Mouse (Mus musculus): ENCODE data around the gene Gm10563. TPM values are rescaled to one million over a fixed set of nuclear protein-coding genes. Genes with fewer than 3 reads are reported as not detected.
"Not testable (repeated sequence)": the region's sequence is repeated elsewhere in the genome, so short reads cannot be mapped to it uniquely, and the experiment has no call there.

The Gm10563 gene
- polyA plus RNA-seq (2016; fragmentation: Nextera tagmentation; extraction: Ambion mirVana): not detected in 2 replicates

- H3K36me3 ChIP-seq: peaks cover 97% of the 10 kb centered on the region
- H3K9me3 ChIP-seq (replicated peaks); H3K27me3 ChIP-seq (replicated peaks); H3K27ac ChIP-seq; ATAC-seq; H3K9ac ChIP-seq; H3K4me2 ChIP-seq; H3K4me1 ChIP-seq; H3K4me3 ChIP-seq: not testable (repeated sequence)
- WGBS (ENCODE audit: insufficient replicate concordance): 86% methylated on average over 2 of the region's 2 CpGs
These were observed at the start of gene Gm10563 for GRCm38 (mm10) chr4:155645308-155645707. TSS of gene Gm10563 (minus strand) at chr4:155645408.

DNA sequence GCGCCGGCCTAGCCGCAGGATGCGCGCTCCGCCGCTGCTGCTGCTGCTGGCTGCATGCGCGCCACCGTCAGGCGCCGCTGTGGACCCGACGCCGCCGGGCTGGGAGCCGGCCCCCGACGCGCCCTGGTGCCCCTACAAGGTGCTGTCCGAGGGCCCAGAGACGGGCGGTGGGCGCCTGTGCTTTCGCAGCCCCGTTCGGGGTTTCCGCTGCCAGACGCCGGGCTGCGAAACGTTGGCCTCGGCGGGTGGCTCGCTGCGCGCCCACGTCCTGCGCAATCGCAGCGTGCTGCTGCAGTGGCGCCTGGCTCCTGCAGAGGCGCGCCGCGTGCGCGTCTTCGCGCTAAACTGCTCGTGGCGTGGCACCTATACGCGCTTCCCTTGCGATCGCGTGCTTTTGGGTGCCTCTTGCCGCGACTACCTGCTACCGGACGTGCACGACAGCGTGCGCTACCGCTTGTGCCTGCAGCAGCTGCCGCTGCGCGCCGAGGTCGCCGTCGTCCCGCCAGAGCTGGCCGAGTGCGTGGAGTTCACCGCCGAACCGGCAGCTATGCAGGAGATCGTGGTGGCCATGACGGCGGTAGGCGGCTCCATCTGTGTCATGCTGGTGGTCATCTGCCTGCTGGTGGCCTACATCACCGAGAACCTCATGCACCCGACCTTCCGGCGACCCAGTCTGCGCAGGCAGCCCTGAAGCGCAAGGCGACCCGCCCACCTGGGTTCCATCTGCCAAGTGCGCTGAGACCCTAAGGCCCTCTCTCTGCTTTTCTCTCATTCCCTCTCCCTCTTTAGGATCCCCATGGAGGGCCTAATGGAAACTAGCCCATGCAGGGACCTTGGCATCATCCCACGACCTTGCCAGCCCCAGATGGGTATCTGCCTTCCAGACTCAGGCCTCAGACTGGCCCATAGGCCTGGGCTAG lies 49.5 kb upstream of the Gm10563 start:
- H3K4me2 ChIP-seq: peak overlapping the region; percentile 82
- peaks cover 70% of the 10 kb centered on the region for H3K27me3 ChIP-seq (replicated peaks)
- H3K4me3 ChIP-seq: peak overlapping the region; percentile 61
- peak overlapping the region; percentile 58; the same call in 1 of the 2 replicates for H3K9ac ChIP-seq
- 0 out of 2 replicates have a peak overlapping the region, but pooled peaks have one; percentile 20 for H3K27ac ChIP-seq
- ATAC-seq: peak; percentile 21; the same call in 1 of the 2 replicates
- H3K4me1 ChIP-seq: peaks cover 9% of the 10 kb centered on the region
- no peaks in the 10 kb centered on the region for H3K36me3 ChIP-seq
- 1% methylated on average over 92 of the region's 92 CpGs for WGBS (ENCODE audit: insufficient replicate concordance)
- no peaks in the 10 kb centered on the region for H3K9me3 ChIP-seq (replicated peaks)

- Histone ChIP-seq H3K36me3 (no peaks in the 10 kb centered on the region), H3K4me1 (peaks cover 9% of the 10 kb centered on the region), H3K27ac (0 out of 2 replicates have a peak within 1 kb of the TSS, but pooled peaks have one; percentile 20), H3K9me3 (replicated peaks) (no peaks in the 10 kb centered on the region), H3K4me3 (peak within 1 kb of the TSS; percentile 61), H3K4me2 (peak within 1 kb of the TSS; percentile 82), H3K9ac (peak within 1 kb of the TSS; percentile 58; the same call in 1 of the 2 replicates), H3K27me3 (replicated peaks) (peaks cover 70% of the 10 kb centered on the region)
- 1% methylated on average over 39 of the region's 47 CpGs for WGBS (ENCODE audit: insufficient replicate concordance)
- ATAC-seq: peak; percentile 41; the same call in 1 of the 2 replicates
These were observed 48.9 kb upstream of the Gm10563 start, which contains the start of gene Fndc10 for GRCm38 (mm10) chr4:155694111-155694481. TSS of gene Fndc10 (plus strand) at chr4:155694342.

DNA sequence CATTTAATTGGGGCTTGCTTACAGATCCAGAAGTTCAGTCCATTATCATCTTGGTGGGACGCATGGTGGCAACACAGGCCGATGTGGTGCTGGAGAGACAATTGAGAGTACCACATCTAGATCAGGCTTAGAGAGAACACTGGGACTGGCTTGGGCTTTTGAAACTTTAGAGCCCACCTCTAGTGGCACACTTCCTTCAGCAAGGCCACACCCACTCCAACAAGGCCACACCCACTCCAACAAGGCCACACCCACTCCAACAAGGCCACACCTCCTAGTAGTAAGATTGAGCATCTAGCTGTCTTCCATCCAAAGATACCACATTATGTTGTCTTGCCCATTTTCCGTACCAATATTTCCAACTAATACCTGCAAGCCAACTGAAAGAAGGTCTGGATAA lies 47.2 kb upstream of the Gm10563 start:
- Histone ChIP-seq H3K9ac (no peak overlapping the region), H3K27ac (no peak overlapping the region), H3K27me3 (replicated peaks) (peaks cover 70% of the 10 kb centered on the region), H3K9me3 (replicated peaks) (no peaks in the 10 kb centered on the region), H3K4me3 (no peak overlapping the region), H3K4me2 (no peak overlapping the region), H3K36me3 (no peaks in the 10 kb centered on the region), H3K4me1 (peaks cover 9% of the 10 kb centered on the region)
- WGBS (ENCODE audit: insufficient replicate concordance): 84% methylated on average over 3 of the region's 3 CpGs
- no peak for ATAC-seq

DNA sequence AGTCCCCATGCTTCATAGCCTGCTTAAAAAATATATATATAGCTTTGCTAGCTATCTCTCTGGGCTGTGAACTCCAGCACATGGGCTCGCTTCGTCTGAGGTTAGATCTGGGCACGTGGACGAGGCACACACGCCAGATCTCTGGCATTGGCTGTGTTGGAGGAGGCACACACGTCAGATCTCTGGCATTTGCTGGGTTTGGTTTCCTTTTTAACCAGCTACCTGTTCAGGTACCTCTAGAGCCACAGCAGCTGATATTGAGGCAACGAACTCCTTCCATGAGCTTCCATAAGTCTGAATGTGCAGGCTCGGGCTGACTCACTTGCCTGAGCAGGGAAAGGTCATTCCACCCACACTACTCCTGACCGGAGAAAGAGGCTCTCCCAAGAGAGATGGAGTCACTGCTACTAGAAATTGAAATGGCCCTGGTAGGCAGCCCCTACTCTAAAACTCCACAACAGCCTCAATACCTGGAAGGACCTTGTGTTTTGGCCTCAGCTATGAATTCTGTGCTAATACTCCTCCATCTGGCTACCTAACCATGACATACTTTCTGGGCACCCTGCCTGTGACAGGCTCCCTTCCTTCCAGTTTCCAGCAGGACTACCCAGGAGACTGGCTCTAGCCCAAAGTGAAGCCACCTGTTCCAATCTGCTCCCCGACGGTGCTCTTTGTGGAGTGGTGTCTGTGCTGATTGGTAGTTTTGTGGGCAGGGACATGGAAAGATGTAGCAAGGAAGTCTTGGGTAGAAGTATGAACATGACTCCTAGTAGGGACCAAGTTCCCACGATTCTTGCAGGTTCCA lies 45.6 kb upstream of the Gm10563 start:
- H3K36me3 ChIP-seq: no peaks in the 10 kb centered on the region
- WGBS (ENCODE audit: insufficient replicate concordance): 66% methylated on average over 12 of the region's 12 CpGs
- no peak overlapping the region for H3K27ac ChIP-seq
- H3K27me3 ChIP-seq (replicated peaks): peaks cover 61% of the 10 kb centered on the region
- ATAC-seq: no peak
- peaks cover 9% of the 10 kb centered on the region for H3K4me1 ChIP-seq
- no peak overlapping the region for H3K4me2 ChIP-seq
- no peak overlapping the region for H3K9ac ChIP-seq
- H3K9me3 ChIP-seq (replicated peaks): no peaks in the 10 kb centered on the region
- no peak overlapping the region for H3K4me3 ChIP-seq

GRCm38 (mm10) chr4:155687764-155688163 lies 42.6 kb upstream of the Gm10563 start:
- not testable (repeated sequence) for H3K4me3 ChIP-seq; H3K36me3 ChIP-seq; H3K4me2 ChIP-seq; H3K4me1 ChIP-seq; H3K9me3 ChIP-seq (replicated peaks); H3K9ac ChIP-seq; H3K27ac ChIP-seq; ATAC-seq
- peaks cover 36% of the 10 kb centered on the region for H3K27me3 ChIP-seq (replicated peaks)
- 76% methylated on average over 4 of the region's 4 CpGs for WGBS (ENCODE audit: insufficient replicate concordance)

DNA sequence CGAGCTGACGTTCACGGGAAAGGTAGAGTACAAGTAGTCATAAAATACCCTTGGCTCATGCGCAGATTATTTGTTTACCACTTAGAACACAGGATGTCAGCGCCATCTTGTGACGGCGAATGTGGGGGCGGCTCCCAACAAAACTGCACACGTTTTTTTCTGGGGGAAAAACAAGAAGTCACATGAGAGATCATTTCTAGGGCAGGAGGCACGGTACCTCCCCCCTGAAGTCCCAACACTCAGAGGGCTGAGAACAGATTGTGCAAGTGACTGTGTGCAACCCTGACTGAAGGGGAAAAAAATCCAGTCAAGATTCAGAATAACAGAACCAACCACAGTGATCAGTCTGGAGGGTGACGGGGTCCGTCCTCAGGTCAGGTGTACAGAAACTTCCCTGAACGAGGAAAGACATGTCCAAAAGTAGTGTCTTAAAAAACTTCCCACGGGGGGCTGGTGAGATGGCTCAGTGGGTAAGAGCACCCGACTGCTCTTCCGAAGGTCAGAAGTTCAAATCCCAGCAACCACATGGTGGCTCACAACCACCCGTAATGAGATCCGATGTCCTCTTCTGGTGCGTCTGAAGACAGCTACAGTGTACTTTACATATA lies 38.6 kb upstream of the Gm10563 start:
- not testable (repeated sequence) for ATAC-seq; H3K27ac ChIP-seq; H3K36me3 ChIP-seq; H3K9me3 ChIP-seq (replicated peaks); H3K4me2 ChIP-seq; H3K4me1 ChIP-seq; H3K4me3 ChIP-seq; H3K9ac ChIP-seq
- peaks cover 12% of the 10 kb centered on the region for H3K27me3 ChIP-seq (replicated peaks)
- WGBS (ENCODE audit: insufficient replicate concordance): 82% methylated on average over 16 of the region's 19 CpGs

DNA sequence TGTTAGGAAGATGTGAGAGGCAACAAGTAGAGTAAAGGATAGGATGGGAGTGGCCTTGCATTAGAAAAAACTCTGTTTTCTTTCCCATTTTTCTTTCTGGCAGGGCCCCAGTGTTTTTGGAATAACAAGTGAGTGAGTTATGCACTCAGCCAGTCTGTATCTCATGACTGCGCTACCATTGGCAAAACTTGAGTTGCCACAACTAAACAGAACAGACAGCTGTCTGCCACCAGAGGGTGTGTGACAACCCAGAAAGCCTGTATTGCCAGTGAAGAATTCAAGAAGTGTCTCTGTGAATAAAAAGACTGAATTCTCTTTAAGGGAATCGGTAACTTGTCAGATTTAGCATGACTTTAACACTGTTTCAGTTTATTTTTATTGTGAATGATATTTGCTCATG lies 30.8 kb upstream of the Gm10563 start:
- Histone ChIP-seq H3K27me3 (replicated peaks) (peaks cover 5% of the 10 kb centered on the region; the same call in 1 of the 2 replicates), H3K9ac (no peak overlapping the region), H3K36me3 (no peaks in the 10 kb centered on the region), H3K9me3 (replicated peaks) (no peaks in the 10 kb centered on the region), H3K4me2 (no peak overlapping the region), H3K27ac (no peak overlapping the region), H3K4me3 (no peak overlapping the region), H3K4me1 (no peaks in the 10 kb centered on the region)
- ATAC-seq: no peak
- WGBS (ENCODE audit: insufficient replicate concordance): 61% methylated on average over 2 of the region's 2 CpGs

- no peaks in the 10 kb centered on the region for H3K36me3 ChIP-seq
- no peak for ATAC-seq
- WGBS (ENCODE audit: insufficient replicate concordance): 44% methylated on average over 2 of the region's 2 CpGs
- H3K27ac ChIP-seq: no peak overlapping the region
- no peak overlapping the region for H3K9ac ChIP-seq
- peaks cover 5% of the 10 kb centered on the region; the same call in 1 of the 2 replicates for H3K27me3 ChIP-seq (replicated peaks)
- H3K4me2 ChIP-seq: no peak overlapping the region
- no peak overlapping the region for H3K4me3 ChIP-seq
- H3K9me3 ChIP-seq (replicated peaks): no peaks in the 10 kb centered on the region
- peaks cover 17% of the 10 kb centered on the region for H3K4me1 ChIP-seq
These were observed 26.9 kb upstream of the Gm10563 start for GRCm38 (mm10) chr4:155672082-155672481.

DNA sequence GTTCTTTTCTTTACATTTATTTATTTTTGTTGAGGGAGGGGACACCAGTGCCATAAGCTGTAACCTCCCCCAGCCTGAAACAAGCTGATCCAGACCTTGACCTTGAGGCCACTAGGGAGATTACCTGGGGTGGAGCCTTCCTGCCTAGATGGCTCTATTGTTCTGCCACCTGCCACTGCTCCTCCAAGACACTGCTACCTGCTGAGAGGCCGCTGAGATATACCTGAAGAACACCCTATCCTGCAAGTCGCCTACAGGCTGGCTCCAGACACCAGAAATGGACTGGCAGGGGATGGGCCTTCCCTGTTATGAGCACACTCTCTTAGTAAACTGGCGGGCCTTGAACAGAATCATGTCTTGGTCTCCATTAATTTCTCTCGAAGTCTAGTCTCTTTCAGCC lies 25.0 kb upstream of the Gm10563 start:
- 67% methylated on average over 4 of the region's 4 CpGs for WGBS (ENCODE audit: insufficient replicate concordance)
- H3K4me3 ChIP-seq: peak overlapping the region; percentile 87; the same call in 1 of the 2 replicates
- not testable (repeated sequence) for H3K27ac ChIP-seq; ATAC-seq; H3K9ac ChIP-seq; H3K9me3 ChIP-seq (replicated peaks); H3K27me3 ChIP-seq (replicated peaks); H3K36me3 ChIP-seq
- peaks cover 17% of the 10 kb centered on the region for H3K4me1 ChIP-seq
- H3K4me2 ChIP-seq: peak overlapping the region; percentile 90

DNA sequence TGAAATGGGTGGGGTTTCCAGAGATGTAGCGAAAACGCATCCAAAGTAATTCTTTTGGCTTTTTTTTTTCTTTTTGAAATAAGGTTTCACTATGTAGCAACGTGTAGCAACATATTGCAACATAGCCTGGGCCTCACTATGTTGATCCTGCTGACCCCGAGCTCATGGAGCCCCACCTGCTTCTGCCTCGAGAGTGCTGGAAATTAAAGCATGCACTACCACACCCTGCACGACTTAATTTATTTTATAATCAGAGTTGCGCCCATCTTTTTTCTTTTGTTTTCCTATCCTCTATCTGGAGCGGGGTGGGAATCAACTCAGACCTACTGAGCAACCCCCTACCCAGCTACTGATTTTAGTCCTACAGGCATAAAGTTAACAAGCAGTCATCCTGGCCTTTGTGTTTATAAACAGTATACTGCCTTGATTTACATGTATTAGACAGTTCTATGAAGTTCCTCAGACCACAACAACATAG lies 24.4 kb upstream of the Gm10563 start:
- Histone ChIP-seq H3K27me3 (replicated peaks) (peaks cover 5% of the 10 kb centered on the region; the same call in 1 of the 2 replicates), H3K9me3 (replicated peaks) (no peaks in the 10 kb centered on the region), H3K36me3 (no peaks in the 10 kb centered on the region), H3K4me3 (peak overlapping the region; percentile 87), H3K4me2 (peak overlapping the region; percentile 90), H3K4me1 (peaks cover 17% of the 10 kb centered on the region), H3K9ac (peak overlapping the region; percentile 81; the same call in 1 of the 2 replicates), H3K27ac (no peak overlapping the region)
- ATAC-seq: no peak
- WGBS (ENCODE audit: insufficient replicate concordance): 1% methylated on average over 8 of the region's 8 CpGs

All from liver, embryonic 12.5 days (tissue).